Mouse (Mus musculus): ENCODE measurements around the gene Hoxc4. TPM values are rescaled to one million over a fixed set of nuclear protein-coding genes. Genes with fewer than 3 reads are reported as not detected.

The Hoxc4 gene
- polyA plus RNA-seq (2014; fragmentation: Illumina TruSeq; extraction: RNeasy Lipid Tissue Mini Kit (QIAGEN cat#74804)) = 26.9 TPM

GRCm38 (mm10) chr15:103018636-103019035 is at the start of gene Hoxc4:
TSS of gene Hoxc4 (plus strand) at chr15:103018934.

GRCm38 (mm10) chr15:102976171-102976570 is 42.6 kb upstream of the Hoxc4 start, which contains the start of gene Hoxc9:
TSS of gene Hoxc9 (plus strand) at chr15:102976439.

GRCm38 (mm10) chr15:102990461-102991397 is 28.0 kb upstream of the Hoxc4 start, which contains the start of gene Hoxc8:
TSS of gene Hoxc8 (plus strand) at chr15:102990607.

GRCm38 (mm10) chr15:102997939-102998355 is 20.8 kb upstream of the Hoxc4 start, which contains the start of gene Hoxc6:
TSS of gene Hoxc6 (plus strand) at chr15:102998257.

Other genes with a start within 250 kb of the Hoxc4 start
- gene Hoxc13, start 97.8 kb upstream of the Hoxc4 start, polyA plus RNA-seq (2014; fragmentation: Illumina TruSeq; extraction: RNeasy Lipid Tissue Mini Kit (QIAGEN cat#74804)) = not detected
- not detected for gene Hoxc12, start 82.2 kb upstream of the Hoxc4 start, polyA plus RNA-seq (2014; fragmentation: Illumina TruSeq; extraction: RNeasy Lipid Tissue Mini Kit (QIAGEN cat#74804))
- gene Hoxc11, start 64.5 kb upstream of the Hoxc4 start, polyA plus RNA-seq (2014; fragmentation: Illumina TruSeq; extraction: RNeasy Lipid Tissue Mini Kit (QIAGEN cat#74804)) = not detected
- gene Hoxc10, start 52.1 kb upstream of the Hoxc4 start, polyA plus RNA-seq (2014; fragmentation: Illumina TruSeq; extraction: RNeasy Lipid Tissue Mini Kit (QIAGEN cat#74804)) = 15.5 TPM
- gene Hoxc5, start 51.5 kb upstream of the Hoxc4 start, polyA plus RNA-seq (2014; fragmentation: Illumina TruSeq; extraction: RNeasy Lipid Tissue Mini Kit (QIAGEN cat#74804)) = 6.9 TPM
- 2.4 TPM for gene Hoxc9, start 42.5 kb upstream of the Hoxc4 start, polyA plus RNA-seq (2014; fragmentation: Illumina TruSeq; extraction: RNeasy Lipid Tissue Mini Kit (QIAGEN cat#74804))
- 72.1 TPM for gene Hoxc8, start 28.3 kb upstream of the Hoxc4 start, polyA plus RNA-seq (2014; fragmentation: Illumina TruSeq; extraction: RNeasy Lipid Tissue Mini Kit (QIAGEN cat#74804))
- 49.8 TPM for gene Hoxc6, start 20.7 kb upstream of the Hoxc4 start, polyA plus RNA-seq (2014; fragmentation: Illumina TruSeq; extraction: RNeasy Lipid Tissue Mini Kit (QIAGEN cat#74804))
- gene Smug1, start 148.2 kb downstream of the Hoxc4 start, polyA plus RNA-seq (2014; fragmentation: Illumina TruSeq; extraction: RNeasy Lipid Tissue Mini Kit (QIAGEN cat#74804)) = 15.2 TPM
- gene Cbx5, start 220.9 kb downstream of the Hoxc4 start, polyA plus RNA-seq (2014; fragmentation: Illumina TruSeq; extraction: RNeasy Lipid Tissue Mini Kit (QIAGEN cat#74804)) = 230 TPM
- gene Hnrnpa1, start 221.5 kb downstream of the Hoxc4 start, polyA plus RNA-seq (2014; fragmentation: Illumina TruSeq; extraction: RNeasy Lipid Tissue Mini Kit (QIAGEN cat#74804)) = 1,400 TPM
- not detected for gene Nfe2, start 239.5 kb downstream of the Hoxc4 start, polyA plus RNA-seq (2014; fragmentation: Illumina TruSeq; extraction: RNeasy Lipid Tissue Mini Kit (QIAGEN cat#74804))